Comparison of ENCODE assay signal across 9 mouse cellular contexts in the genomic region with DNA sequence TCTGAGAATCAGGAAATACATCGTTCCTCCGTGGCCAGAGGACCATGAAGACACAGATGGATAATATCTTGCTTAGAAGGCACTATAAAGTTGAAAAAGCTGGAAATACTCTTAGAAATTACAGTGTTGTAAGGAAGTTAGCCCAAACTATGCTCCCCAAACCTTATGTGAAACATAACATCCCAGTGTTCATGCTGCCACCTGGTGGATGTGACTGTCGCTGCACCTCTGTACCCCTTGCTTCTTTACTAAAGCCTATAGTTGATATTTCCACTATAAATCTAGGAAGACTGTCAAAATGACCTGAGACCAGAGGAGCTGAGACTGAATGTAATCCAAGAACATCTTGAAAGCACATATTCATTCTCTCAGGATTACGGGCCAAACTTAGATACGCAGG. TPM values are rescaled to one million over a fixed set of nuclear protein-coding genes. Genes with fewer than 3 reads are reported as not detected.
DNase-seq lines count a peak whose midpoint lies in the region; ATAC-seq and TF ChIP-seq lines count a peak whose summit lies in the region.
"Had no signal": no experiment of that assay in that cellular context is flagged by ENCODE, and none has a peak within 500 bp of the region (broad histone marks: within the 10 kb centered on the region; RNA-seq: fewer than 3 reads in every experiment).

No protein-coding gene starts in this region.

- WGBS in kidney, adult 2 months: 18% methylated on average over 5 of the region's 5 CpGs
- 26% methylated on average over 5 of the region's 5 CpGs for WGBS in kidney, embryonic 16.5 days
- 22% methylated on average over 5 of the region's 5 CpGs for WGBS in embryonic facial prominence, embryonic 10.5 days

- TF ChIP-seq CTCF in kidney, adult 2 months (conservative IDR thresholded peaks at IDR 0.05; ENCODE audit: insufficient read depth, insufficient read length, low read depth, low read length): peak; percentile 89

- ATAC-seq in kidney, embryonic 16.5 days (ENCODE audit: low FRiP score, low TSS enrichment): no peak
- ATAC-seq in hematopoietic stem cell, adult 5-6 weeks (replicated peaks in 1 of 2; ENCODE audit: insufficient read depth in 1 of 2, low FRiP score in 2 of 2, low TSS enrichment in 1 of 2, low read depth in 1 of 2, poor library complexity in 2 of 2, severe bottlenecking in 2 of 2): peak; percentile 56 to 67; a peak in 2 of 4 replicates
- peak; percentile 68 for ATAC-seq in neutrophil, adult 5-6 weeks (ENCODE audit: extremely low read depth, insufficient number of reproducible peaks, low FRiP score, poor library complexity, severe bottlenecking)

- H3K27ac ChIP-seq in kidney, adult 2 months (ENCODE audit: insufficient read depth, low read depth, low read length): no peak overlapping the region
- H3K27ac ChIP-seq in kidney, embryonic 16.5 days (ENCODE audit: low read length): no peak overlapping the region
- H3K27ac ChIP-seq in embryonic facial prominence, embryonic 10.5 days (replicated peaks): no peak overlapping the region
- H3K27ac ChIP-seq: stomach, embryonic 15.5 days had no signal

- H3K4me2 ChIP-seq in kidney, embryonic 16.5 days (replicated peaks; ENCODE audit: low read depth, low read length): no peak overlapping the region
- H3K4me2 ChIP-seq: stomach, embryonic 15.5 days had no signal

- no peaks in the 10 kb centered on the region for H3K36me3 ChIP-seq in kidney, adult 2 months (ENCODE audit: control insufficient read depth, insufficient read depth, low read length)
- H3K36me3 ChIP-seq in kidney, embryonic 16.5 days (ENCODE audit: insufficient read depth, low read length): no peaks in the 10 kb centered on the region
- H3K36me3 ChIP-seq in embryonic facial prominence, embryonic 10.5 days (replicated peaks): no peaks in the 10 kb centered on the region
- H3K36me3 ChIP-seq: stomach, embryonic 15.5 days had no signal

- no peak overlapping the region for H3K4me3 ChIP-seq in kidney, adult 2 months (ENCODE audit: insufficient read depth, low read depth, low read length)
- no peak overlapping the region for H3K4me3 ChIP-seq in kidney, embryonic 16.5 days (ENCODE audit: low read length)
- H3K4me3 ChIP-seq in embryonic facial prominence, embryonic 10.5 days: no peak overlapping the region
- H3K4me3 ChIP-seq: stomach, embryonic 15.5 days had no signal

- peak; percentile 71 for DNase-seq in kidney, adult 2 months
- DNase-seq in adrenal gland, postnatal 14 days: peak; percentile 83
- peak; percentile 69 for DNase-seq in embryonic facial prominence, embryonic 10.5 days (ENCODE audit: low spot score)
- DNase-seq in left cerebral cortex, postnatal 14 days (ENCODE audit: low spot score in 2 of 2): peak; percentile 88 to 91
- DNase-seq in thymus, postnatal 10 days (ENCODE audit: low spot score in 2 of 2): peak; percentile 22 to 74

- no peaks in the 10 kb centered on the region for H3K9me3 ChIP-seq in kidney, embryonic 16.5 days (ENCODE audit: low read length)
- no peaks in the 10 kb centered on the region for H3K9me3 ChIP-seq in embryonic facial prominence, embryonic 10.5 days
- H3K9me3 ChIP-seq: stomach, embryonic 15.5 days had no signal

- H3K9ac ChIP-seq in kidney, embryonic 16.5 days (replicated peaks; ENCODE audit: low read length): no peak overlapping the region
- H3K9ac ChIP-seq: stomach, embryonic 15.5 days had no signal

- no peaks in the 10 kb centered on the region; the same call in 1 of the 2 replicates for H3K27me3 ChIP-seq in kidney, adult 2 months (replicated peaks; ENCODE audit: control insufficient read depth, insufficient read depth, low read length)
- H3K27me3 ChIP-seq in kidney, embryonic 16.5 days (ENCODE audit: insufficient read depth, low read length): no peaks in the 10 kb centered on the region; the same call in 1 of the 2 replicates
- peaks cover 15% of the 10 kb centered on the region; the same call in 1 of the 2 replicates for H3K27me3 ChIP-seq in embryonic facial prominence, embryonic 10.5 days (replicated peaks; ENCODE audit: low read depth, poor library complexity, severe bottlenecking)
- H3K27me3 ChIP-seq: stomach, embryonic 15.5 days had no signal

- TF ChIP-seq POLR2A in kidney, adult 2 months (IDR thresholded peaks at IDR 0.05; ENCODE audit: low read depth, low read length): no peak

- intact Hi-C loops in left cerebral cortex, postnatal 14 days (cut with DNase I): loop anchor here (1.0 to 10.0 kb wide), 3 partner anchors 104 to 297 kb away; no protein-coding TSS in a partner anchor

- no peaks in the 10 kb centered on the region for H3K4me1 ChIP-seq in kidney, adult 2 months (ENCODE audit: control insufficient read depth, insufficient read depth, low read length)
- 0 out of 2 replicates have a peak, but pooled peaks cover 4% of the 10 kb centered on the region for H3K4me1 ChIP-seq in kidney, embryonic 16.5 days (ENCODE audit: insufficient read depth, low read length)
- no peaks in the 10 kb centered on the region for H3K4me1 ChIP-seq in embryonic facial prominence, embryonic 10.5 days
- H3K4me1 ChIP-seq: stomach, embryonic 15.5 days had no signal

RNA-seq across cellular contexts. Expression of a gene that starts 7.5 kb away (rescaled TPM):
- 0.77 and 1.9 TPM in 2 replicates for polyA plus RNA-seq in kidney, adult 2 months (2012; rRNA removed)
- polyA plus RNA-seq in kidney, embryonic 16.5 days (2015; fragmentation: Nextera tagmentation; extraction: Ambion mirVana): 0.71 TPM in 1 of 2 replicates, not detected in the other
- 2.8 TPM in 1 of 2 replicates, not detected in the other for total RNA-seq in adrenal gland, postnatal 14 days (2021)
- not detected in 2 replicates for polyA plus RNA-seq in embryonic facial prominence, embryonic 10.5 days (2016; fragmentation: Nextera tagmentation; extraction: Ambion mirVana)
- total RNA-seq in hematopoietic stem cell, adult 5-6 weeks (2017): 44.6 and 220 TPM in 2 replicates
- not detected for total RNA-seq in left cerebral cortex, postnatal 14 days (2021)
- total RNA-seq in neutrophil, adult 5-6 weeks (2017): 177 and 234 TPM in 2 replicates

RNA-seq across cellular contexts. Expression of a gene that starts 14.3 kb away (rescaled TPM):
- polyA plus RNA-seq in kidney, adult 2 months (2012; rRNA removed): 10.9 and 12.0 TPM in 2 replicates
- polyA plus RNA-seq in kidney, embryonic 16.5 days (2015; fragmentation: Nextera tagmentation; extraction: Ambion mirVana): 23.6 and 27.2 TPM in 2 replicates
- total RNA-seq in adrenal gland, postnatal 14 days (2021): 12.5 and 15.5 TPM in 2 replicates
- 26.2 and 27.0 TPM in 2 replicates for polyA plus RNA-seq in embryonic facial prominence, embryonic 10.5 days (2016; fragmentation: Nextera tagmentation; extraction: Ambion mirVana)
- 14.7 and 16.0 TPM in 2 replicates for total RNA-seq in hematopoietic stem cell, adult 5-6 weeks (2017)
- total RNA-seq in left cerebral cortex, postnatal 14 days (2021): 10 to 100 TPM; 12.6 to 14.8 TPM
- total RNA-seq in neutrophil, adult 5-6 weeks (2017): 39.9 and 41.6 TPM in 2 replicates

RNA-seq across cellular contexts. Expression of a gene that starts 30.4 kb away (rescaled TPM):
- not detected in 2 replicates for polyA plus RNA-seq in kidney, adult 2 months (2012; rRNA removed)
- not detected in 2 replicates for polyA plus RNA-seq in kidney, embryonic 16.5 days (2015; fragmentation: Nextera tagmentation; extraction: Ambion mirVana)
- not detected in 2 replicates for total RNA-seq in adrenal gland, postnatal 14 days (2021)
- not detected in 2 replicates for polyA plus RNA-seq in embryonic facial prominence, embryonic 10.5 days (2016; fragmentation: Nextera tagmentation; extraction: Ambion mirVana)
- 6.6 and 15.4 TPM in 2 replicates for total RNA-seq in hematopoietic stem cell, adult 5-6 weeks (2017)
- total RNA-seq in left cerebral cortex, postnatal 14 days (2021): 1 to 10 TPM in 1 of 2 experiments, under 1 TPM in 1; 0.97 to 3.1 TPM
- 1.5 and 2.5 TPM in 2 replicates for total RNA-seq in neutrophil, adult 5-6 weeks (2017)

RNA-seq across cellular contexts. Expression of a gene that starts 35.5 kb away (rescaled TPM):
- 2.6 and 4.4 TPM in 2 replicates for polyA plus RNA-seq in kidney, adult 2 months (2012; rRNA removed)
- 0.86 and 1.5 TPM in 2 replicates for polyA plus RNA-seq in kidney, embryonic 16.5 days (2015; fragmentation: Nextera tagmentation; extraction: Ambion mirVana)
- 1.3 and 1.7 TPM in 2 replicates for total RNA-seq in adrenal gland, postnatal 14 days (2021)
- 0.41 and 0.51 TPM in 2 replicates for polyA plus RNA-seq in embryonic facial prominence, embryonic 10.5 days (2016; fragmentation: Nextera tagmentation; extraction: Ambion mirVana)
- total RNA-seq in hematopoietic stem cell, adult 5-6 weeks (2017): 54.2 and 80.5 TPM in 2 replicates
- not detected for total RNA-seq in left cerebral cortex, postnatal 14 days (2021)
- total RNA-seq in neutrophil, adult 5-6 weeks (2017): 160 TPM in 2 replicates

Comparison
In these comparisons a context has a peak if more than half of its experiments do, and no peak if none do; other contexts are left out.
1. RNA of a gene that starts 7.5 kb away (total RNA-seq): 177 to 234 TPM in neutrophil, adult 5-6 weeks and 44.6 to 220 TPM in hematopoietic stem cell, adult 5-6 weeks; 2.8 TPM in adrenal gland, postnatal 14 days and not detected in left cerebral cortex, postnatal 14 days; every median in the first group is over 10 times any median in the second.
2. Peak in every context shown above with its lines, with median percentiles within 50 percentile points of each other: DNase-seq.